Mouse (Mus musculus): ENCODE results near the gene Hoxb8.

- TF ChIP-seq USF1 (IDR thresholded peaks at IDR 0.05; ENCODE audit: low read depth) (no peak), TCF3 (IDR thresholded peaks at IDR 0.05; ENCODE audit: insufficient read length, low read depth) (no peak)
Observed at GRCm38 (mm10) chr11:96268031-96268745, 13.5 kb upstream of the Hoxb8 start.
